Mouse (Mus musculus): ENCODE measurements around the gene Hmga2.

DNA sequence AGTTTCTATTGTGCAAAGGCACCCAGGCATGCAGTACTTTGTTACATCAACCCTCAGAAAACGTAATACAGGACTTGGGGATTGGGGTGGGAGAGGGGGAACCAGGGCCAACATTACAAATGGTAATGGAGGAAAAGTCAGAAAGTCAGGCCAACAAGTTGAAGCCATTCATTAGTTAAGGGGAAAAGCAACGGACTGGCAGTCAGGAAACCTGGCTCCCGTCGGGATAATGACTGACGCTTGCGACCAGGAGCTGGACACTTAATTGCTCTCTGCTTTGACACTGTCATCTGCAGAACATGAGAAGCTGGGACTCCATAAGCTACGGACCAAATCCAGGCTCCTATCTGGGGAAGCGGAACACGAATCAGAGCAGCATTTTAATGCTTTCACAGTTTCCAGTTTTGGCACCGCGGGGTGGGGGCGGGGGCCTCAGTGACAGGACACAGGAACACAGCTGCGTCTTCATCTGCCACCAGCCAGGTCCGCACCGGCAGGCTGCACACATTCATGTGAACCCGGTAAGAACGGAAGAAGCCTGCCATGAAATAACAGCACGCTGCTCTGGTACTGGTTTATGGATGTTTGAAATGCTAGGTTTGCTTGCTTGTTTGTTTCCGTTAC is 26.5 kb downstream of the Hmga2 start:
- no peak for TF ChIP-seq ZNF384 (IDR thresholded peaks at IDR 0.05; ENCODE audit: low read depth, low read length)
- no peak for TF ChIP-seq ZC3H11A (IDR thresholded peaks at IDR 0.05; ENCODE audit: borderline replicate concordance, low read depth, low read length)
- no peak for TF ChIP-seq CHD2 (IDR thresholded peaks at IDR 0.05; ENCODE audit: low read depth, low read length)
- TF ChIP-seq HCFC1 (IDR thresholded peaks at IDR 0.05; ENCODE audit: borderline replicate concordance, insufficient read depth, low read length), result no peak
- TF ChIP-seq MAFK (IDR thresholded peaks at IDR 0.05; ENCODE audit: insufficient read depth, low read depth, low read length), result no peak

Measured in ES-E14 (cell line).